Mouse (Mus musculus): Measurements from ENCODE around the gene Hist1h2ac. TPM values are rescaled to one million over a fixed set of nuclear protein-coding genes. Genes with fewer than 3 reads are reported as not detected.

Hist1h2ac gene
- total RNA-seq, 2 experiments from 2014 or later: 7.5 to 152 TPM

DNA sequence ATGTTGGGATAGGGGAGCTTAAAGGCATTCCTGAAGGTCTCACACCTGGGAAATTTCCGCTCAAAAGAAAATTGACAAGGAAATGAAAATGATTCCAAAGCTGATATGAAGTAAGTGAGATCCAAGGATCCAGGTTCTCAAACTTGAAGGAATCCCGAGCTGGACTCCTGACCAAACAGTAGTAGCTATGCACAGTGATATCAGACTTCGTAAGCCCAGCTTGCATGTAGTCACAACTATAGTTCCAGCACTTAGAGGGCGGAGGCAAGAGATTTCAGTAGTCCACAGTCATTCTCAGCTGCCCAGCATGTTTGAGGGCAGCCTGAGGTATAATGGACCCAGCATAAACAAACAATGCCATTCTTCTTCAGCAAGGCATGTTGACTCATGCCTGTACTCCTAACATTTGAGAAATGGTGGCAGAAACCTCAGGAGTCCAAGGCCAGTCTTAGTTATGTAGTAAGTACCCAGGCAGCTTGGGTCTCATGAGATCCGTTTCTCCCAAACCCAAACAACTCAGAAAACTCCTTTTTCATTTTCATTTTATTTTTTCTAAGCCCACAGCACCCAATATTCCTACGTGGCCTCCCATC, 1.7 kb downstream of the Hist1h2ac start:
- ATAC-seq (replicated peaks; ENCODE audit: low FRiP score, poor library complexity, severe bottlenecking): no peak

DNA sequence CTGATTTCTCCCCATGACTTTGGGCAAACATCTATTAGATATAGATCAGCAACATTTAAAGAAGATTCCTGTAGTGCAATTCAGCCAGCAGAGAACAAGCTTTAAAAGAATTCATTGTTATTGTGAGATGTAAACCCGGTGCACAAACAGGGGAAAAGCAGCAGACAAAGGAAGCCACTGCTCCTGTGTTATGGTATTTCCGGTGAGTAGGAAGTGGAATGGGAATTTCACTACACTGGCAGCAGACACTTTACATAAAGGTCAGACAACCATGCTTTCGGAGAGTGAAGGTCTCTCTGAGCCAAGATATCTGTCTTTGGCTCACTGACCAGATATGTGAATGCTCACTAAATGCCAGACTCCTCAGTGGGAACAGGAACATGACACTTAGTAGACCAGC, 21.2 kb downstream of the Hist1h2ac start:
- ATAC-seq (replicated peaks; ENCODE audit: low FRiP score, poor library complexity, severe bottlenecking): no peak

DNA sequence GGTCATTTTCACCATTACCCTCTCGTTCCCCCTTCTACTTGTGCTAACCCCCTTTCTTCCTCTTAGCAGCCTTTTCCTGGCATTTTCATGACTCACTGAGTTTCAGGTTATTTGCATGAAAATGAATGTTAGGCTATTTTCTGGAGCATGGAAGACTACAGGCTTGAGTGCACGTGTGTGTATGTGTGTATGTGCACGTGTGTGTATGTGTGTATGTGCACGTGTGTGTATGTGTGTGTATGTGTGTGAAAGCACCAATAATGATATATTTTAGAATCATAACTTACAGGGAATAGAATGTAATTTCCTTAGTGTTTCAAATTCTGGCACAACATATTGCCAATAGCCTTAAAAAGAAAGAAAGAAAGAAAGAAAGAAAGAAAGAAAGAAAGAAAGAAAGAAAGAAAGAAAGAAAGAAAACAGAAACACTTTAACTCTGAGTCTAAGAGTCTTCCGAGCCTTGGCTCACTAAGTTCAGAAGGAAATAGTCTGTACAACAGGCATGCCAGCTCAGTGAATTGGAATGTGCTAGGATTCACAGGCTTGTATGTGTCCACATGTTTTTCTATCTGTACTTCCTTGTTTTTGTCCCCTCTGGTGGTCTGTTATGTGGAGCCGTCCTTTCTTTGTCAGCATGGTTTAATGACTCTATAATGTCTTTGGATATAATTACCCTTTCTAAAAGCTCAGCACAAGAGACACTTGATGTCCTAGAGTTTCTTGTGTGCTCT, 23.9 kb downstream of the Hist1h2ac start:
- no peak for ATAC-seq (replicated peaks; ENCODE audit: low FRiP score, poor library complexity, severe bottlenecking)

Other genes starting within 250 kb of the Hist1h2ac start
Only the 30 nearest of the 36 such genes appear.
- 180 and 320 TPM in 2 replicates for gene Hist1h2af, start 150.0 kb downstream of the Hist1h2ac start, total RNA-seq (2015; ENCODE audit: low replicate concordance)
- 7,936 and 7,993 TPM in 2 replicates for gene Hist1h2af, start 150.0 kb downstream of the Hist1h2ac start, total RNA-seq (2017; ENCODE audit: low replicate concordance)
- gene Hist1h3g, start 148.5 kb downstream of the Hist1h2ac start, total RNA-seq (2015; ENCODE audit: low replicate concordance): 573 TPM in 2 replicates
- gene Hist1h3g, start 148.5 kb downstream of the Hist1h2ac start, total RNA-seq (2017; ENCODE audit: low replicate concordance): 250 and 889 TPM in 2 replicates
- 90.1 and 113 TPM in 2 replicates for gene Hist1h2bh, start 140.6 kb downstream of the Hist1h2ac start, total RNA-seq (2015; ENCODE audit: low replicate concordance)
- gene Hist1h2bh, start 140.6 kb downstream of the Hist1h2ac start, total RNA-seq (2017; ENCODE audit: low replicate concordance): 325 and 367 TPM in 2 replicates
- gene Hist1h3f, start 139.9 kb downstream of the Hist1h2ac start, total RNA-seq (2015; ENCODE audit: low replicate concordance): 145 and 158 TPM in 2 replicates
- 262 and 310 TPM in 2 replicates for gene Hist1h3f, start 139.9 kb downstream of the Hist1h2ac start, total RNA-seq (2017; ENCODE audit: low replicate concordance)
- 838 and 1,105 TPM in 2 replicates for gene Hist1h4f, start 132.3 kb downstream of the Hist1h2ac start, total RNA-seq (2015; ENCODE audit: low replicate concordance)
- 7,675 and 12,079 TPM in 2 replicates for gene Hist1h4f, start 132.3 kb downstream of the Hist1h2ac start, total RNA-seq (2017; ENCODE audit: low replicate concordance)
- gene Hist1h1d, start 130.7 kb downstream of the Hist1h2ac start, total RNA-seq (2015; ENCODE audit: low replicate concordance): 59.1 and 59.8 TPM in 2 replicates
- 587 and 674 TPM in 2 replicates for gene Hist1h1d, start 130.7 kb downstream of the Hist1h2ac start, total RNA-seq (2017; ENCODE audit: low replicate concordance)
- gene Hist1h3e, start 121.6 kb downstream of the Hist1h2ac start, total RNA-seq (2015; ENCODE audit: low replicate concordance): 238 and 264 TPM in 2 replicates
- gene Hist1h3e, start 121.6 kb downstream of the Hist1h2ac start, total RNA-seq (2017; ENCODE audit: low replicate concordance): 387 and 422 TPM in 2 replicates
- gene Hist1h2ae, start 112.7 kb downstream of the Hist1h2ac start, total RNA-seq (2015; ENCODE audit: low replicate concordance): 4.2 and 33.5 TPM in 2 replicates
- gene Hist1h2ae, start 112.7 kb downstream of the Hist1h2ac start, total RNA-seq (2017; ENCODE audit: low replicate concordance): 1,390 and 1,464 TPM in 2 replicates
- gene Hist1h2bg, start 112.6 kb downstream of the Hist1h2ac start, total RNA-seq (2015; ENCODE audit: low replicate concordance): 851 and 976 TPM in 2 replicates
- 2,677 and 3,057 TPM in 2 replicates for gene Hist1h2bg, start 112.6 kb downstream of the Hist1h2ac start, total RNA-seq (2017; ENCODE audit: low replicate concordance)
- gene Hist1h2bf, start 109.8 kb downstream of the Hist1h2ac start, total RNA-seq (2015; ENCODE audit: low replicate concordance): 1,210 and 1,460 TPM in 2 replicates
- 1,557 and 1,840 TPM in 2 replicates for gene Hist1h2bf, start 109.8 kb downstream of the Hist1h2ac start, total RNA-seq (2017; ENCODE audit: low replicate concordance)
- gene Hist1h2ad, start 109.6 kb downstream of the Hist1h2ac start, total RNA-seq (2015; ENCODE audit: low replicate concordance): 9.0 and 15.1 TPM in 2 replicates
- gene Hist1h2ad, start 109.6 kb downstream of the Hist1h2ac start, total RNA-seq (2017; ENCODE audit: low replicate concordance): 2,771 and 6,356 TPM in 2 replicates
- gene Hist1h3d, start 108.2 kb downstream of the Hist1h2ac start, total RNA-seq (2015; ENCODE audit: low replicate concordance): 379 and 393 TPM in 2 replicates
- 236 and 363 TPM in 2 replicates for gene Hist1h3d, start 108.2 kb downstream of the Hist1h2ac start, total RNA-seq (2017; ENCODE audit: low replicate concordance)
- 1,614 and 1,995 TPM in 2 replicates for gene Hist1h4d, start 102.3 kb downstream of the Hist1h2ac start, total RNA-seq (2015; ENCODE audit: low replicate concordance)
- gene Hist1h4d, start 102.3 kb downstream of the Hist1h2ac start, total RNA-seq (2017; ENCODE audit: low replicate concordance): 2,133 and 2,242 TPM in 2 replicates
- 39.8 and 50.1 TPM in 2 replicates for gene Hist1h2be, start 62.8 kb downstream of the Hist1h2ac start, total RNA-seq (2015; ENCODE audit: low replicate concordance)
- 202 and 281 TPM in 2 replicates for gene Hist1h2be, start 62.8 kb downstream of the Hist1h2ac start, total RNA-seq (2017; ENCODE audit: low replicate concordance)
- gene Hist1h1e, start 61.4 kb downstream of the Hist1h2ac start, total RNA-seq (2015; ENCODE audit: low replicate concordance): 1,339 and 1,610 TPM in 2 replicates
- 1,649 and 1,886 TPM in 2 replicates for gene Hist1h1e, start 61.4 kb downstream of the Hist1h2ac start, total RNA-seq (2017; ENCODE audit: low replicate concordance)
- gene Hist1h2bc, start 251 bp upstream of the Hist1h2ac start, total RNA-seq (2015; ENCODE audit: low replicate concordance): 84.3 and 136 TPM in 2 replicates
- 401 and 556 TPM in 2 replicates for gene Hist1h2bc, start 251 bp upstream of the Hist1h2ac start, total RNA-seq (2017; ENCODE audit: low replicate concordance)
- 2.2 TPM in 1 of 2 replicates, not detected in the other for gene Hist1h1t, start 11.9 kb upstream of the Hist1h2ac start, total RNA-seq (2015; ENCODE audit: low replicate concordance)
- 3.5 and 8.2 TPM in 2 replicates for gene Hist1h1t, start 11.9 kb upstream of the Hist1h2ac start, total RNA-seq (2017; ENCODE audit: low replicate concordance)
- 225 and 268 TPM in 2 replicates for gene Hist1h4c, start 14.5 kb upstream of the Hist1h2ac start, total RNA-seq (2015; ENCODE audit: low replicate concordance)
- gene Hist1h4c, start 14.5 kb upstream of the Hist1h2ac start, total RNA-seq (2017; ENCODE audit: low replicate concordance): 667 and 1,084 TPM in 2 replicates
- 7.5 and 14.1 TPM in 2 replicates for gene Hfe, start 26.9 kb upstream of the Hist1h2ac start, total RNA-seq (2015; ENCODE audit: low replicate concordance)
- gene Hfe, start 26.9 kb upstream of the Hist1h2ac start, total RNA-seq (2017; ENCODE audit: low replicate concordance): 0.77 and 2.2 TPM in 2 replicates
- 527 and 533 TPM in 2 replicates for gene Hist1h1c, start 54.9 kb upstream of the Hist1h2ac start, total RNA-seq (2015; ENCODE audit: low replicate concordance)
- gene Hist1h1c, start 54.9 kb upstream of the Hist1h2ac start, total RNA-seq (2017; ENCODE audit: low replicate concordance): 3,859 and 4,708 TPM in 2 replicates
- 412 and 474 TPM in 2 replicates for gene Hist1h3c, start 61.7 kb upstream of the Hist1h2ac start, total RNA-seq (2015; ENCODE audit: low replicate concordance)
- 1,335 and 2,217 TPM in 2 replicates for gene Hist1h3c, start 61.7 kb upstream of the Hist1h2ac start, total RNA-seq (2017; ENCODE audit: low replicate concordance)
- gene Hist1h2bb, start 62.8 kb upstream of the Hist1h2ac start, total RNA-seq (2015; ENCODE audit: low replicate concordance): 856 and 1,017 TPM in 2 replicates
- 7,682 and 13,399 TPM in 2 replicates for gene Hist1h2bb, start 62.8 kb upstream of the Hist1h2ac start, total RNA-seq (2017; ENCODE audit: low replicate concordance)
- 222 and 372 TPM in 2 replicates for gene Hist1h2ab, start 67.2 kb upstream of the Hist1h2ac start, total RNA-seq (2015; ENCODE audit: low replicate concordance)
- 5,516 and 10,292 TPM in 2 replicates for gene Hist1h2ab, start 67.2 kb upstream of the Hist1h2ac start, total RNA-seq (2017; ENCODE audit: low replicate concordance)
- gene Hist1h3b, start 68.3 kb upstream of the Hist1h2ac start, total RNA-seq (2015; ENCODE audit: low replicate concordance): 1,233 and 1,450 TPM in 2 replicates
- 1,686 and 1,833 TPM in 2 replicates for gene Hist1h3b, start 68.3 kb upstream of the Hist1h2ac start, total RNA-seq (2017; ENCODE audit: low replicate concordance)
- gene Hist1h4b, start 73.1 kb upstream of the Hist1h2ac start, total RNA-seq (2015; ENCODE audit: low replicate concordance): 331 and 380 TPM in 2 replicates
- gene Hist1h4b, start 73.1 kb upstream of the Hist1h2ac start, total RNA-seq (2017; ENCODE audit: low replicate concordance): 1,134 and 2,811 TPM in 2 replicates
- gene Hist1h4a, start 77.3 kb upstream of the Hist1h2ac start, total RNA-seq (2015; ENCODE audit: low replicate concordance): 142 and 188 TPM in 2 replicates
- 706 and 1,369 TPM in 2 replicates for gene Hist1h4a, start 77.3 kb upstream of the Hist1h2ac start, total RNA-seq (2017; ENCODE audit: low replicate concordance)
- gene Hist1h3a, start 78.4 kb upstream of the Hist1h2ac start, total RNA-seq (2015; ENCODE audit: low replicate concordance): 238 and 271 TPM in 2 replicates
- 723 and 806 TPM in 2 replicates for gene Hist1h3a, start 78.4 kb upstream of the Hist1h2ac start, total RNA-seq (2017; ENCODE audit: low replicate concordance)
- 666 and 715 TPM in 2 replicates for gene Hist1h1a, start 79.7 kb upstream of the Hist1h2ac start, total RNA-seq (2015; ENCODE audit: low replicate concordance)
- gene Hist1h1a, start 79.7 kb upstream of the Hist1h2ac start, total RNA-seq (2017; ENCODE audit: low replicate concordance): 4,010 and 6,111 TPM in 2 replicates
- gene Trim38, start 86.0 kb upstream of the Hist1h2ac start, total RNA-seq (2015; ENCODE audit: low replicate concordance): not detected in 2 replicates
- 0.39 TPM in 1 of 2 replicates, not detected in the other for gene Trim38, start 86.0 kb upstream of the Hist1h2ac start, total RNA-seq (2017; ENCODE audit: low replicate concordance)
- gene Slc17a2, start 123.0 kb upstream of the Hist1h2ac start, total RNA-seq (2015; ENCODE audit: low replicate concordance): not detected in 2 replicates
- gene Slc17a2, start 123.0 kb upstream of the Hist1h2ac start, total RNA-seq (2017; ENCODE audit: low replicate concordance): not detected in 2 replicates

All from erythroid progenitor cell, adult 5-6 weeks (primary cell).